9 mouse cellular contexts compared by ENCODE assay signal in the genomic region with DNA sequence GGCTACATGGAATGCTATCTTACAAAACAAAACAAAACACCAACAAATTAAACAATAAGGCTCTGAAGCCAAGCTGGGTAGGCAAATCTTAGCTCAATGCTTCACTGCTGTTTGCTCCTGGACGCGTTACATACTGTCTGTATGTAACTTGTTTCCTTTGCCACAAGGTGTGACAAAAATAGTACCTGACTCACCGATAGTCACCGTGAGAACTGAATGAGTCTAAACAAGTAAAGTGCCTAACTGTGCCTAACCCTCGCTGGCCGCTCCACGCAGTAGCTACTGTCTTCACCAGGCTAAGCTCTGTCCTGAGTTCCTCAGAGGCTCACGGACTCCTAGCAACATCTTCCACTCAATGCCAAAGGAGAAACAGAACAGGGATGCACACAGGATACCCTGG. TPM values are rescaled to one million over a fixed set of nuclear protein-coding genes. Genes with fewer than 3 reads are reported as not detected.
DNase-seq lines count a peak whose midpoint lies in the region; ATAC-seq and TF ChIP-seq lines count a peak whose summit lies in the region.
"Had no signal": no experiment of that assay in that cellular context is flagged by ENCODE, and none has a peak within 500 bp of the region (broad histone marks: within the 10 kb centered on the region; RNA-seq: fewer than 3 reads in every experiment).

No protein-coding gene starts in this region.

- peaks cover 23% of the 10 kb centered on the region for H3K79me2 ChIP-seq in CH12.LX (replicated peaks; ENCODE audit: control insufficient read depth, extremely low read depth, insufficient read depth, poor library complexity, severe bottlenecking)

- peaks cover 37% of the 10 kb centered on the region for H3K36me3 ChIP-seq in forebrain, embryonic 14.5 days (ENCODE audit: control insufficient read depth, insufficient read depth, low read length)
- peaks cover 16% of the 10 kb centered on the region; the same call in 1 of the 2 replicates for H3K36me3 ChIP-seq in forebrain, embryonic 16.5 days (ENCODE audit: control insufficient read depth, insufficient read depth)
- H3K36me3 ChIP-seq in CH12.LX (replicated peaks in 1 of 2; ENCODE audit: control insufficient read depth in 1 of 2, insufficient read depth in 1 of 2, low read length in 1 of 2): peaks cover 14 to 58% of the 10 kb centered on the region in 2 experiments
- peaks cover 58% of the 10 kb centered on the region for H3K36me3 ChIP-seq in heart, embryonic 13.5 days
- H3K36me3 ChIP-seq in midbrain, embryonic 10.5 days: peaks cover 66% of the 10 kb centered on the region
- no peaks in the 10 kb centered on the region for H3K36me3 ChIP-seq in thymus, adult 2 months (ENCODE audit: control insufficient read depth, insufficient read depth, low read length)

- no peaks in the 10 kb centered on the region for H3K27me3 ChIP-seq in forebrain, embryonic 14.5 days (replicated peaks; ENCODE audit: control insufficient read depth, insufficient read depth, low read length)
- no peaks in the 10 kb centered on the region for H3K27me3 ChIP-seq in forebrain, embryonic 16.5 days (replicated peaks; ENCODE audit: control insufficient read depth, insufficient read depth, low read length)
- no peaks in the 10 kb centered on the region for H3K27me3 ChIP-seq in CH12.LX (replicated peaks)
- no peaks in the 10 kb centered on the region for H3K27me3 ChIP-seq in heart, embryonic 13.5 days (replicated peaks)
- no peaks in the 10 kb centered on the region for H3K27me3 ChIP-seq in midbrain, embryonic 10.5 days (ENCODE audit: low read depth, poor library complexity, severe bottlenecking)
- H3K27me3 ChIP-seq in thymus, adult 2 months (ENCODE audit: control insufficient read depth, insufficient read depth, low read length): peaks cover 8% of the 10 kb centered on the region; the same call in 1 of the 2 replicates

- no peak for TF ChIP-seq RAD21 in CH12.LX (IDR thresholded peaks at IDR 0.05; ENCODE audit: low read depth, low read length)

- no peak for ATAC-seq in forebrain, embryonic 14.5 days
- ATAC-seq in forebrain, embryonic 16.5 days: no peak
- ATAC-seq in heart, embryonic 13.5 days (ENCODE audit: extremely low read depth, insufficient number of reproducible peaks, low FRiP score, low TSS enrichment): no peak

- TF ChIP-seq CTCF in CH12.LX (conservative IDR thresholded peaks at IDR 0.05 in 1 of 2, IDR thresholded peaks at IDR 0.05 in 1 of 2; ENCODE audit: low read depth in 2 of 2, low read length in 2 of 2): no peak
- TF ChIP-seq CTCF in thymus, adult 2 months (IDR thresholded peaks at IDR 0.05; ENCODE audit: borderline replicate concordance, control insufficient read depth, extremely low read depth, insufficient read depth, low read length, poor library complexity): no peak

- peak overlapping the region; percentile 89; the same call in 1 of the 2 replicates for H3K4me2 ChIP-seq in forebrain, embryonic 14.5 days (ENCODE audit: low read length)
- no peak overlapping the region for H3K4me2 ChIP-seq in forebrain, embryonic 16.5 days (ENCODE audit: low read length)
- peak overlapping the region; percentile 17 for H3K4me2 ChIP-seq in CH12.LX (ENCODE audit: insufficient read depth, low read depth, poor library complexity, severe bottlenecking)
- H3K4me2 ChIP-seq in heart, embryonic 13.5 days: peak overlapping the region; percentile 73

- dilution Hi-C loops in CH12.LX (cut with MboI; ENCODE audit: extremely low pct_ligation_motif_present, extremely low pct_unique_long_range_greater_than_20kb, low sequenced_read_pairs): no loop called here

- no peaks in the 10 kb centered on the region for H3K9me3 ChIP-seq in forebrain, embryonic 14.5 days (replicated peaks; ENCODE audit: control insufficient read depth, low read length)
- no peaks in the 10 kb centered on the region for H3K9me3 ChIP-seq in forebrain, embryonic 16.5 days (ENCODE audit: control insufficient read depth, low read length)
- no peaks in the 10 kb centered on the region for H3K9me3 ChIP-seq in CH12.LX (replicated peaks; ENCODE audit: low read length)
- no peaks in the 10 kb centered on the region for H3K9me3 ChIP-seq in heart, embryonic 13.5 days
- H3K9me3 ChIP-seq in midbrain, embryonic 10.5 days (replicated peaks): no peaks in the 10 kb centered on the region

- 93% methylated on average over 8 of the region's 8 CpGs for WGBS in forebrain, embryonic 14.5 days
- WGBS in forebrain, embryonic 16.5 days: 92% methylated on average over 8 of the region's 8 CpGs
- 41% methylated on average over 8 of the region's 8 CpGs for WGBS in heart, embryonic 13.5 days
- 94% methylated on average over 8 of the region's 8 CpGs for WGBS in midbrain, embryonic 10.5 days
- 83% methylated on average over 8 of the region's 8 CpGs for WGBS in thymus, adult 2 months

- no peak overlapping the region for H3K27ac ChIP-seq in forebrain, embryonic 14.5 days (ENCODE audit: low read depth, low read length)
- H3K27ac ChIP-seq in forebrain, embryonic 16.5 days (ENCODE audit: low read length): no peak overlapping the region
- no peak overlapping the region for H3K27ac ChIP-seq in CH12.LX (ENCODE audit: insufficient read depth, low read depth)
- H3K27ac ChIP-seq in heart, embryonic 13.5 days (replicated peaks): peak overlapping the region; percentile 96
- H3K27ac ChIP-seq in midbrain, embryonic 10.5 days (replicated peaks): peak overlapping the region; percentile 34; the same call in 1 of the 2 replicates
- H3K27ac ChIP-seq in thymus, adult 2 months (ENCODE audit: control insufficient read depth, insufficient read depth, low read length): no peak overlapping the region

- no peak for TF ChIP-seq EP300 in CH12.LX (IDR thresholded peaks at IDR 0.05; ENCODE audit: low read length)

- no peak overlapping the region for H3K4me3 ChIP-seq in forebrain, embryonic 14.5 days (ENCODE audit: low read depth, low read length)
- no peak overlapping the region for H3K4me3 ChIP-seq in forebrain, embryonic 16.5 days (replicated peaks; ENCODE audit: low read length)
- H3K4me3 ChIP-seq in CH12.LX (replicated peaks in 1 of 3; ENCODE audit: low read depth in 2 of 3, low read length in 2 of 3, poor library complexity in 1 of 3): no peak overlapping the region
- H3K4me3 ChIP-seq in heart, embryonic 13.5 days: peak overlapping the region; percentile 99
- H3K4me3 ChIP-seq in midbrain, embryonic 10.5 days: peak overlapping the region; percentile 25; the same call in 1 of the 2 replicates
- H3K4me3 ChIP-seq in thymus, adult 2 months (ENCODE audit: control insufficient read depth, insufficient read depth, low read length): no peak overlapping the region

- TF ChIP-seq POLR2A in CH12.LX (IDR thresholded peaks at IDR 0.05; ENCODE audit: low read depth, low read length): no peak
- TF ChIP-seq POLR2A in thymus, adult 2 months (IDR thresholded peaks at IDR 0.05; ENCODE audit: control insufficient read depth, extremely low read depth, insufficient read depth, low read length, poor library complexity): no peak

- no peak overlapping the region for H3K9ac ChIP-seq in forebrain, embryonic 14.5 days (ENCODE audit: low read length)
- H3K9ac ChIP-seq in forebrain, embryonic 16.5 days (replicated peaks; ENCODE audit: low read depth, low read length): no peak overlapping the region
- H3K9ac ChIP-seq in CH12.LX (ENCODE audit: insufficient read depth, low read depth): no peak overlapping the region
- peak overlapping the region; percentile 99 for H3K9ac ChIP-seq in heart, embryonic 13.5 days

- in situ Hi-C loops in CH12.LX (cut with MboI; ENCODE audit: low pct_ligation_motif_present, low pct_unique_long_range_greater_than_20kb, low sequenced_read_pairs): no loop called here

- DNase-seq in forebrain, embryonic 14.5 days (ENCODE audit: low spot score): no peak
- no peak for DNase-seq in CH12.LX (ENCODE audit: extremely low read depth)
- no peak for DNase-seq in midbrain, embryonic 10.5 days (ENCODE audit: low spot score)
- DNase-seq in thymus, postnatal 14 days: no peak
- DNase-seq in layer of hippocampus, adult 8-10 months (ENCODE audit: low spot score in 2 of 2): no peak
- no peak for DNase-seq in thymus, adult 2 months
- DNase-seq: right cerebral cortex, postnatal 4 days had no signal

- peaks cover 28% of the 10 kb centered on the region for H3K4me1 ChIP-seq in forebrain, embryonic 14.5 days (ENCODE audit: control insufficient read depth, insufficient read depth, low read length)
- H3K4me1 ChIP-seq in forebrain, embryonic 16.5 days (replicated peaks; ENCODE audit: control insufficient read depth, insufficient read depth, low read length): peaks cover 37% of the 10 kb centered on the region
- peaks cover 19 to 50% of the 10 kb centered on the region in 2 experiments for H3K4me1 ChIP-seq in CH12.LX (ENCODE audit: control insufficient read depth in 1 of 2, insufficient read depth in 2 of 2)
- peaks cover 51% of the 10 kb centered on the region for H3K4me1 ChIP-seq in heart, embryonic 13.5 days
- peaks cover 70% of the 10 kb centered on the region for H3K4me1 ChIP-seq in midbrain, embryonic 10.5 days
- peaks cover 9% of the 10 kb centered on the region for H3K4me1 ChIP-seq in thymus, adult 2 months (replicated peaks; ENCODE audit: control insufficient read depth, insufficient read depth, low read length)

TF ChIP-seq in CH12.LX, 34 proteins besides CTCF, POLR2A, EP300 and RAD21 (continues in another document):
- TF ChIP-seq SMC3 (IDR thresholded peaks at IDR 0.05; ENCODE audit: low read depth, low read length): no peak
- TF ChIP-seq HCFC1 (IDR thresholded peaks at IDR 0.05; ENCODE audit: low read depth, low read length): no peak

RNA-seq across cellular contexts. Expression of a gene that starts 3.5 kb away (rescaled TPM):
- 40.1 TPM in 2 replicates for polyA plus RNA-seq in forebrain, embryonic 14.5 days (2014; fragmentation: Nextera tagmentation; extraction: Ambion mirVana)
- polyA plus RNA-seq in forebrain, embryonic 16.5 days (2015; fragmentation: Nextera tagmentation; extraction: Ambion mirVana): 37.5 and 38.0 TPM in 2 replicates
- total RNA-seq in CH12.LX (2012; rRNA removed) (35.0 and 40.6 TPM in 2 replicates), CH12.LX (2014; rRNA removed) (24.4 and 25.2 TPM in 2 replicates)
- polyA plus RNA-seq in CH12.LX (2012; ENCODE audit: insufficient read length, low read depth): 66.6 and 71.2 TPM in 2 replicates
- polyA plus RNA-seq in heart, embryonic 13.5 days (2015; fragmentation: Nextera tagmentation; extraction: Ambion mirVana): 87.9 and 91.5 TPM in 2 replicates
- polyA plus RNA-seq in midbrain, embryonic 10.5 days (2016; fragmentation: Nextera tagmentation; extraction: Ambion mirVana): 66.1 and 69.7 TPM in 2 replicates
- total RNA-seq in layer of hippocampus, adult 8-10 months (2022): 10 to 100 TPM; 18.8 to 20.8 (median 19.8) TPM
- polyA plus RNA-seq in thymus, adult 2 months (2012; rRNA removed): 8.0 and 8.2 TPM in 2 replicates

RNA-seq across cellular contexts. Expression of a gene that starts 46.0 kb away (rescaled TPM):
- 25.1 and 33.3 TPM in 2 replicates for polyA plus RNA-seq in forebrain, embryonic 14.5 days (2014; fragmentation: Nextera tagmentation; extraction: Ambion mirVana)
- 36.6 and 44.6 TPM in 2 replicates for polyA plus RNA-seq in forebrain, embryonic 16.5 days (2015; fragmentation: Nextera tagmentation; extraction: Ambion mirVana)
- total RNA-seq in CH12.LX (2012; rRNA removed) (2.1 and 2.9 TPM in 2 replicates), CH12.LX (2014; rRNA removed) (6.0 and 6.5 TPM in 2 replicates)
- polyA plus RNA-seq in CH12.LX (2012; ENCODE audit: insufficient read length, low read depth): 2.4 and 2.6 TPM in 2 replicates
- polyA plus RNA-seq in heart, embryonic 13.5 days (2015; fragmentation: Nextera tagmentation; extraction: Ambion mirVana): 27.9 and 30.6 TPM in 2 replicates
- 2.8 and 5.8 TPM in 2 replicates for polyA plus RNA-seq in midbrain, embryonic 10.5 days (2016; fragmentation: Nextera tagmentation; extraction: Ambion mirVana)
- 10 to 100 TPM; 22.0 to 31.3 (median 26.9) TPM for total RNA-seq in layer of hippocampus, adult 8-10 months (2022)
- polyA plus RNA-seq in thymus, adult 2 months (2012; rRNA removed): 99.2 and 139 TPM in 2 replicates

Comparison
In these comparisons a context has a peak if more than half of its experiments do, and no peak if none do; other contexts are left out.
1. H3K27ac ChIP-seq: peak in heart, embryonic 13.5 days (single experiment) and midbrain, embryonic 10.5 days (single experiment); none in forebrain, embryonic 14.5 days (single experiment), forebrain, embryonic 16.5 days (single experiment), CH12.LX (single experiment) and thymus, adult 2 months (single experiment).
2. H3K4me3 ChIP-seq: peak in heart, embryonic 13.5 days (single experiment) and midbrain, embryonic 10.5 days (single experiment); none in forebrain, embryonic 14.5 days (single experiment), forebrain, embryonic 16.5 days (single experiment), CH12.LX (0 of 3) and thymus, adult 2 months (single experiment).